Mouse (Mus musculus) testis, adult 2 months (tissue): ENCODE measurements around the gene Il11ra1.

Experiments used
- CTCF ChIP-seq: fragments of 200-500 bp; IDR thresholded peaks from 2 replicates; pipeline ENCODE4 v1.5.1; 2012; ENCODE audit warnings: low read depth, mild to moderate bottlenecking, inconsistent platforms, low read length, moderate library complexity; ENCODE audit not compliant: control insufficient read depth, insufficient read depth, insufficient replicate concordance
- POLR2A ChIP-seq: fragments of 200-500 bp; IDR thresholded peaks from 2 replicates; pipeline ENCODE4 v1.6.1; 2012; ENCODE audit warnings: low read depth, mild to moderate bottlenecking, inconsistent platforms, low read length, moderate library complexity; ENCODE audit not compliant: control insufficient read depth

GRCm38 (mm10) chr4:41740380-41741157, 40.8 kb downstream of the Il11ra1 start:
- TF ChIP-seq CTCF (no peak), POLR2A (no peak)
